In the genomic region with DNA sequence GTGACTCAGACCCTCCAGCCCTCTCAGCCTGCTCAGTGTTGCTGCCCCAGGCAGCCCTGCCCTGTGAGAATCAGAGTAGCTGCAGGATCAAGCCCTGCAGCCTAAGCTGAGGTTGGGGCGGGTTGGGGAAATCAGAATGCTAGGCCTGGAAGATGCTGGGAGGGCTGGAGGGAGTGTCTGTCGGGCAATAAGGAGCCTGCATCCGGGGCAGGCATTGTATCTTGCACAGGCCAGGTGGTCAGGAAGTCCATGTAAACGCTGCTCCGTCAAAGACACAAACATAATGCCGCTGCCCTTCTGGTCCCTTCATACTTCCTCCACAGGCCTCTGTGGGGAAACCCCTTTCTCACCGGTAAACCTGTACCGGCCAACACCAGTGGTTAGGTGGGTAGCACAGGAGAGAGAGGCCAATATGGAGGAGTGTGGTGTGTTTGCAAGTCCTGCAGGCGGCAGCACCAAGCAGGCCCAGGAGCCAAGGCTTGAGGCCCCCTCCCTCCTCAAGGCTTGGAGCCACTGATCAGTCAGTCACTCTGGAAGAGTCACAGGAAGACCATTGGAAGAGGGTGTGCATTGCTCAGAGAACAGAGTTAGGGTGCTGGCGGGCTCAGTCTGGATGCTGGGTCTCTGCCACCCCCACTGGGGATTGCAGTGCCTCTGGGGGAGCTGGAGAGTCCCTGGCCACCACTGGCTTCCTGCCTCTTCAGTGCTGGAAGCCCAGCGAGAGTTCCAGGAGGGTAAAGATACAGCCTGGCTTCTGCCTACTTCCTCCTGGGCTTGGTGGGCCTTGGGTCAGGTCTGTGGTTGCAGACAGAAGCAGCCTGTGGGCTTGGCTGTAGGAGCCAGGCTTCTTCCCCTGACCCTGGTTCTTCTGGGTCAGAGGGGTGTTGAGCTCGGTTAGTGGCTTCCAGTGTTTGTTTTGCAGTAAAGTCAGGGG, we compare ENCODE assay signal across 7 mouse cellular contexts. TPM values are rescaled to one million over a fixed set of nuclear protein-coding genes. Genes with fewer than 3 reads are reported as not detected.
A peak's percentile ranks its signal among the peaks of the same experiment; 100 is the strongest.
DNase-seq lines count a peak whose midpoint lies in the region; ATAC-seq and TF ChIP-seq lines count a peak whose summit lies in the region.

No protein-coding gene starts in this region.

- peaks cover 32 to 40% of the 10 kb centered on the region in 2 experiments for H3K4me1 ChIP-seq in heart, embryonic 14.5 days (ENCODE audit: control insufficient read depth in 2 of 2, insufficient read depth in 2 of 2, low read length in 2 of 2)
- H3K4me1 ChIP-seq in liver, embryonic 13.5 days (replicated peaks) = peaks cover 29% of the 10 kb centered on the region
- H3K4me1 ChIP-seq in small intestine, adult 2 months (ENCODE audit: control insufficient read depth, insufficient read depth, insufficient read length, low read length) = peaks cover 47% of the 10 kb centered on the region

- H3K9ac ChIP-seq in heart, embryonic 14.5 days (ENCODE audit: low read length) = peak overlapping the region; percentile 52
- no peak overlapping the region for H3K9ac ChIP-seq in liver, embryonic 13.5 days

- TF ChIP-seq CTCF in small intestine, adult 2 months (IDR thresholded peaks at IDR 0.05; ENCODE audit: extremely low read depth, insufficient read length, insufficient replicate concordance, low read depth, low read length) = peak; percentile 54; the same call in 1 of the 2 replicates

- no peaks in the 10 kb centered on the region for H3K36me3 ChIP-seq in heart, embryonic 14.5 days (ENCODE audit: control insufficient read depth, insufficient read depth, low read length)
- no peaks in the 10 kb centered on the region for H3K36me3 ChIP-seq in liver, embryonic 13.5 days
- no peaks in the 10 kb centered on the region for H3K36me3 ChIP-seq in small intestine, adult 2 months (ENCODE audit: control insufficient read depth, insufficient read depth, low read length)

- no peak overlapping the region for H3K4me3 ChIP-seq in heart, embryonic 14.5 days (ENCODE audit: control insufficient read depth in 1 of 2, insufficient read depth in 1 of 2, low read depth in 1 of 2, low read length in 2 of 2)
- H3K4me3 ChIP-seq in liver, embryonic 13.5 days (replicated peaks) = no peak overlapping the region
- peak overlapping the region; percentile 12 for H3K4me3 ChIP-seq in small intestine, adult 2 months (ENCODE audit: low read depth, low read length)

- WGBS in heart, embryonic 14.5 days = 41% methylated on average over 12 of the region's 12 CpGs
- WGBS in liver, embryonic 13.5 days (ENCODE audit: insufficient replicate concordance) = 26% methylated on average over 12 of the region's 12 CpGs
- WGBS in small intestine, adult 2 months = 10% methylated on average over 12 of the region's 12 CpGs

- H3K27me3 ChIP-seq in heart, embryonic 14.5 days (ENCODE audit: control insufficient read depth, insufficient read depth, low read length) = no peaks in the 10 kb centered on the region
- H3K27me3 ChIP-seq in liver, embryonic 13.5 days = no peaks in the 10 kb centered on the region
- H3K27me3 ChIP-seq in small intestine, adult 2 months (ENCODE audit: control insufficient read depth, insufficient read depth, low read length) = no peaks in the 10 kb centered on the region

- no peak for ATAC-seq in heart, embryonic 14.5 days (ENCODE audit: insufficient number of reproducible peaks, insufficient read depth, low FRiP score, low read depth)
- ATAC-seq in liver, embryonic 13.5 days (ENCODE audit: low read depth) = no peak

- H3K27ac ChIP-seq in heart, embryonic 14.5 days (replicated peaks in 1 of 2; ENCODE audit: control insufficient read depth in 1 of 2, insufficient read depth in 1 of 2, low read depth in 2 of 2, low read length in 2 of 2) = peak overlapping the region; percentile 52 to 77
- peak overlapping the region; percentile 51; the same call in 1 of the 2 replicates for H3K27ac ChIP-seq in liver, embryonic 13.5 days
- peak overlapping the region; percentile 95 for H3K27ac ChIP-seq in small intestine, adult 2 months (ENCODE audit: insufficient read depth, low read depth, low read length)

- peak; percentile 64 for DNase-seq in urinary bladder, adult 2 months (ENCODE audit: low spot score)
- DNase-seq in urinary bladder, postnatal 25 days (ENCODE audit: low spot score) = no peak
- peak; percentile 60 for DNase-seq in cerebellum, adult 9-11 months
- no peak for DNase-seq in liver, embryonic 13.5 days
- no peak for DNase-seq in testis, postnatal 14 days (ENCODE audit: low spot score)

- H3K4me2 ChIP-seq in heart, embryonic 14.5 days (ENCODE audit: low read length) = 0 out of 2 replicates have a peak overlapping the region, but pooled peaks have one; percentile 34
- no peak overlapping the region for H3K4me2 ChIP-seq in liver, embryonic 13.5 days

- no peak for TF ChIP-seq POLR2A in small intestine, adult 2 months (IDR thresholded peaks at IDR 0.05; ENCODE audit: low read depth, low read length)

- no peaks in the 10 kb centered on the region for H3K9me3 ChIP-seq in heart, embryonic 14.5 days (ENCODE audit: control insufficient read depth, low read length)
- H3K9me3 ChIP-seq in liver, embryonic 13.5 days (replicated peaks) = no peaks in the 10 kb centered on the region

RNA-seq across cellular contexts. Expression of a gene that starts 13.3 kb away (rescaled TPM):
- 50.7 and 65.6 TPM in 2 replicates for polyA plus RNA-seq in urinary bladder, adult 2 months (2012; rRNA removed)
- 20.1 and 21.1 TPM in 2 replicates for polyA plus RNA-seq in heart, embryonic 14.5 days (2014; fragmentation: Nextera tagmentation; extraction: Ambion mirVana)
- polyA plus RNA-seq in liver, embryonic 13.5 days (2015; fragmentation: Nextera tagmentation; extraction: Ambion mirVana) = 1.7 and 2.5 TPM in 2 replicates
- 51.2 and 110 TPM in 2 replicates for polyA plus RNA-seq in small intestine, adult 2 months (2012; rRNA removed)

RNA-seq across cellular contexts. Expression of a gene that starts 20.3 kb away (rescaled TPM):
- 0.55 and 1.6 TPM in 2 replicates for polyA plus RNA-seq in urinary bladder, adult 2 months (2012; rRNA removed)
- polyA plus RNA-seq in heart, embryonic 14.5 days (2014; fragmentation: Nextera tagmentation; extraction: Ambion mirVana) = 0.86 and 1.1 TPM in 2 replicates
- polyA plus RNA-seq in liver, embryonic 13.5 days (2015; fragmentation: Nextera tagmentation; extraction: Ambion mirVana) = 0.52 and 1.1 TPM in 2 replicates
- polyA plus RNA-seq in small intestine, adult 2 months (2012; rRNA removed) = 0.57 TPM in 1 of 2 replicates, not detected in the other

RNA-seq across cellular contexts. Expression of a gene that starts 29.5 kb away (rescaled TPM):
- polyA plus RNA-seq in urinary bladder, adult 2 months (2012; rRNA removed) = 3.2 and 4.0 TPM in 2 replicates
- polyA plus RNA-seq in heart, embryonic 14.5 days (2014; fragmentation: Nextera tagmentation; extraction: Ambion mirVana) = not detected in 2 replicates
- polyA plus RNA-seq in liver, embryonic 13.5 days (2015; fragmentation: Nextera tagmentation; extraction: Ambion mirVana) = 0.36 and 0.44 TPM in 2 replicates
- 4.7 and 4.8 TPM in 2 replicates for polyA plus RNA-seq in small intestine, adult 2 months (2012; rRNA removed)

RNA-seq across cellular contexts. Expression of a gene that starts 37.0 kb away (rescaled TPM):
- 0.07 and 0.44 TPM in 2 replicates for polyA plus RNA-seq in urinary bladder, adult 2 months (2012; rRNA removed)
- polyA plus RNA-seq in heart, embryonic 14.5 days (2014; fragmentation: Nextera tagmentation; extraction: Ambion mirVana) = not detected in 2 replicates
- polyA plus RNA-seq in liver, embryonic 13.5 days (2015; fragmentation: Nextera tagmentation; extraction: Ambion mirVana) = 0.05 and 0.34 TPM in 2 replicates
- 8.8 and 5,109 TPM in 2 replicates for polyA plus RNA-seq in small intestine, adult 2 months (2012; rRNA removed)

RNA-seq across cellular contexts. Expression of a gene that starts 57.3 kb away (rescaled TPM):
- polyA plus RNA-seq in urinary bladder, adult 2 months (2012; rRNA removed) = 21.3 and 21.7 TPM in 2 replicates
- polyA plus RNA-seq in heart, embryonic 14.5 days (2014; fragmentation: Nextera tagmentation; extraction: Ambion mirVana) = 20.0 and 20.7 TPM in 2 replicates
- polyA plus RNA-seq in liver, embryonic 13.5 days (2015; fragmentation: Nextera tagmentation; extraction: Ambion mirVana) = 16.9 and 19.3 TPM in 2 replicates
- polyA plus RNA-seq in small intestine, adult 2 months (2012; rRNA removed) = 7.7 and 13.7 TPM in 2 replicates

Comparison
In these comparisons a context has a peak if more than half of its experiments do, and no peak if none do; other contexts are left out.
1. DNase-seq: peak in urinary bladder, adult 2 months (single experiment) and cerebellum, adult 9-11 months (single experiment); none in urinary bladder, postnatal 25 days (single experiment), liver, embryonic 13.5 days (single experiment) and testis, postnatal 14 days (single experiment).
2. Peak in every context shown above with its lines, with median percentiles within 50 percentile points of each other: H3K27ac ChIP-seq.